Mouse (Mus musculus) small intestine, adult 2 months (tissue): ENCODE results near the gene Cdh13. TPM values are rescaled to one million over a fixed set of nuclear protein-coding genes. Genes with fewer than 3 reads are reported as not detected.

ENCODE experiments used
- H3K27ac ChIP-seq: fragments of 200-500 bp; 2 replicates; pipeline ENCODE4 v1.5.1; 2012; ENCODE audit warnings: low read depth, low read length, control low read depth, inconsistent platforms; ENCODE audit not compliant: insufficient read depth
- H3K27me3 ChIP-seq: fragments of 200-500 bp; 2 replicates; pipeline ENCODE4 v1.6.1; 2012; ENCODE audit warnings: mild to moderate bottlenecking, moderate library complexity, low read length, inconsistent platforms; ENCODE audit not compliant: control insufficient read depth, insufficient read depth
- H3K36me3 ChIP-seq: fragments of 200-500 bp; 2 replicates; pipeline ENCODE4 v1.6.1; 2012; ENCODE audit warnings: mild to moderate bottlenecking, low read length, control low read depth, inconsistent platforms; ENCODE audit not compliant: control insufficient read depth, insufficient read depth
- H3K4me1 ChIP-seq: fragments of 200-500 bp; 2 replicates; pipeline ENCODE4 v1.6.1; 2012; ENCODE audit warnings: low read length, inconsistent platforms, mixed read lengths; ENCODE audit not compliant: control insufficient read depth, insufficient read depth, insufficient read length
- H3K4me3 ChIP-seq: fragments of 200-500 bp; 2 replicates; pipeline ENCODE4 v1.5.1; 2012; ENCODE audit warnings: low read depth, mild to moderate bottlenecking, control low read depth, inconsistent platforms, low read length, moderate library complexity
- CTCF ChIP-seq: fragments of 200-500 bp; IDR thresholded peaks from 2 replicates; pipeline ENCODE4 v1.5.1; 2012; ENCODE audit warnings: low read depth, mild to moderate bottlenecking, control low read depth, inconsistent platforms, low read length, moderate library complexity, mixed read lengths; ENCODE audit not compliant: insufficient replicate concordance, insufficient read length; ENCODE audit errors: extremely low read depth
- POLR2A ChIP-seq: fragments of 200-500 bp; IDR thresholded peaks from 2 replicates; pipeline ENCODE4 v1.6.1; 2012; ENCODE audit warnings: low read depth, mild to moderate bottlenecking, control low read depth, inconsistent platforms, low read length, moderate library complexity
- WGBS: fragments of 180-500 bp; shearing (Covaris S2); methylation state at CpG from one replicate; pipeline ENCODE4 v1.1.7; 2018; 5-methylcytosine and 5-hydroxymethylcytosine counted together
- polyA plus RNA-seq: library from polyadenylated mRNA; depleted of rRNA; stranded (reverse); fragments of >200 nt; gene quantifications from 2 replicates; pipeline ENCODE4 v1.2.3, GENCODE M21; 2012

The Cdh13 gene
- polyA plus RNA-seq, 1 experiment, result 4.6 TPM

- Histone ChIP-seq H3K36me3 (no peaks in the 10 kb centered on the region), H3K27ac (no peak overlapping the region), H3K4me1 (no peaks in the 10 kb centered on the region), H3K27me3 (no peaks in the 10 kb centered on the region), H3K4me3 (no peak overlapping the region)
- 64% methylated on average over 3 of the region's 3 CpGs for WGBS
- TF ChIP-seq CTCF, result no peak
- no peak for TF ChIP-seq POLR2A
Observed at GRCm38 (mm10) chr8:119269576-119269975, 986.0 kb downstream of the Cdh13 start.

DNA sequence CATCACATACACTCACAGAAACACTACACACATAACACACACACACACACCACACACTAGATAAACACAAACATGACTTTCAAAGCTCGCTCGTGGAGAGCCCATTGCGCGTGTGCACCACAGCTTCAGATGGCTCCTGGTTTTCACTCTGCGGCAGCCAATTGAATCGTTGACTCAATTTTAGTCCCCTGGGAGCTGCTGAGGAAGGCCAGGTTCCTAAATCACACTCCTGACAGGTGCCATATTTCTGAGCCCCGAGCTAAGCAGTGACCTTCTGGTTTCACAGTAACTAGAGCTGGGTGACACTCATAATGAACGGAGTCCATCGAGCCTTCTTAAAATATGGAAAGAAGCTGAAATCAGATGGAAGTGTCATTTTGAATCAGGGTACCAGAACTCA is 986.8 kb downstream of the Cdh13 start:
- H3K4me1 ChIP-seq, result no peaks in the 10 kb centered on the region
- no peak overlapping the region for H3K27ac ChIP-seq
- 84% methylated on average over 9 of the region's 9 CpGs for WGBS
- no peak overlapping the region for H3K4me3 ChIP-seq
- H3K36me3 ChIP-seq, result no peaks in the 10 kb centered on the region
- no peaks in the 10 kb centered on the region for H3K27me3 ChIP-seq
- TF ChIP-seq POLR2A (no peak), CTCF (no peak)

DNA sequence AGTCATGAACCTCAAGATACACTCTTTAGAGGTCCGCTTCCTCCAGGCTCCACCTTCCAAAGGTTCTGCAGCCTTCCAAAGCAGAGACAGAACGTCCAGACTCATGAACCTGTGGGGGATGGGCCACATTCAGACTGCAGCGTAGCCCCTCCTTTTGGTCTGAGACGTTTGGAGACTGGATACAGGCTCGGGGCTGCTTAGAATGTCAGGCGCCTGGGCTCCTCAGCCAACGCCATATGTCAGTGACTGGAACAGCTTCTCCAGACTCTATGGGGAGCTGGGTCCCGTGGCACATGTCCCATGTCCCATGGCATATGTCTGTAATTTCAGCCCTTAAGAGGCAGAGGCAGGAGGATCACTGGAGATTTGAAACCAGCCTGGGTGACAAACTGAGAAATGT is 989.4 kb downstream of the Cdh13 start:
- WGBS, result 60% methylated on average over 8 of the region's 8 CpGs
- TF ChIP-seq CTCF (no peak), POLR2A (no peak)
- no peaks in the 10 kb centered on the region for H3K4me1 ChIP-seq
- no peaks in the 10 kb centered on the region for H3K27me3 ChIP-seq
- H3K36me3 ChIP-seq, result no peaks in the 10 kb centered on the region
- no peak overlapping the region for H3K4me3 ChIP-seq
- no peak overlapping the region for H3K27ac ChIP-seq

DNA sequence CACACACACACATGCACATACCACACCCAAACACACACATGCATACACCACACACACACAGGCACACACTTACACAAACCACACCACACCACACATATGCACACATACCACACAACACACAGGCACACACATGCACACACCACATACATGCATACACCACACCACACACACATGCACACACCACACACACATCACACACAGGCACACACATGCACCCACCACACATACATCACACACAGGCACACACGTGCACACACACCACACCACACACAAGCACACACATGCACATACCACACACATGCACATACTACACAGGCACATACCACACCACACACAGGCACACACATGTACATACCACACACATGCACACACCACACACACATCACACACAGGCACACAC is 991.9 kb downstream of the Cdh13 start:
- H3K4me1 ChIP-seq, result no peaks in the 10 kb centered on the region
- H3K4me3 ChIP-seq, result no peak overlapping the region
- WGBS, result 93% methylated on average over 1 of the region's 1 CpGs
- no peaks in the 10 kb centered on the region for H3K27me3 ChIP-seq
- no peak overlapping the region for H3K27ac ChIP-seq
- TF ChIP-seq CTCF (no peak), POLR2A (no peak)
- no peaks in the 10 kb centered on the region for H3K36me3 ChIP-seq

DNA sequence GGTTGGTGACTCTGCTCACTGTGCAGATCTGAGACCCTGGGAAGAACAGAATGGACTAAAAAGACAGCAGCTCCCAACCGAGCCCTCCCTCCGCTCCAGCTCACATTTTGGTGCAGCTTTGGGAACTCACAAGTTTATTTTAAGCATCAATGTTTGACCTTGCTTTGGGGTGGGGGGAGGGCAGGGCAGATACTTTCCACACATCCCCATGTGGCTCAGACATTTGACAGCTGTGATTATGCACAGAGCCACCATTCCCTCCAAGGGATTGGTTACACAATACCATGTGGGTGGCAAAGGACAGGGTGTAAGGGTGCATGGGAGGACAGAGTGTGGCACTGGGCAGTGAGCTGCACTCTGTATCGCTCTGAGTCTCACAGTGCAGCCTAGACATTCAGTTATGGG is 993.5 kb downstream of the Cdh13 start:
- Histone ChIP-seq H3K27me3 (no peaks in the 10 kb centered on the region), H3K27ac (no peak overlapping the region), H3K36me3 (no peaks in the 10 kb centered on the region), H3K4me1 (no peaks in the 10 kb centered on the region), H3K4me3 (no peak overlapping the region)
- WGBS, result 65% methylated on average over 3 of the region's 3 CpGs
- TF ChIP-seq CTCF, result no peak
- TF ChIP-seq POLR2A, result no peak

DNA sequence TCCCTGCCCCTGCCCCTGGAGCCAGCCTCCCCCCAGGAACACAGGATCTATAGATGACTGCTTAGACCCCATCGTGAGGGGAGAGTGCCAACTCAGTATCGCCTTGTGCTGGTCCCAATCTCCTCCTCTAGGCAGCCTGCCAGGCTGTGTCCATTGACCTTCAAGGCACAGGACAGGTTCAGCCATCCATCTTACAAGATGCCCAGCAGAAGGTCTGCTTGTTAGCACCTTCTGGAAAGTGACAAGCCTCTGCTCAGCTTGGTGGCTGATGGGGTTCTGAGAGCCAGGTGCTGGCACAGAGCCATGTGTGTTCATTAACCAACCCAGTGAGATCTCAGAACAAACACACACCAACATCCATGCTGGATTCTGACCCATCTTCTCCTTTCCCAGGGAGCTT is 998.2 kb downstream of the Cdh13 start:
- no peaks in the 10 kb centered on the region for H3K4me1 ChIP-seq
- 72% methylated on average over 2 of the region's 2 CpGs for WGBS
- no peak overlapping the region for H3K27ac ChIP-seq
- no peaks in the 10 kb centered on the region for H3K27me3 ChIP-seq
- no peaks in the 10 kb centered on the region for H3K36me3 ChIP-seq
- TF ChIP-seq POLR2A (no peak), CTCF (no peak)
- H3K4me3 ChIP-seq, result no peak overlapping the region

DNA sequence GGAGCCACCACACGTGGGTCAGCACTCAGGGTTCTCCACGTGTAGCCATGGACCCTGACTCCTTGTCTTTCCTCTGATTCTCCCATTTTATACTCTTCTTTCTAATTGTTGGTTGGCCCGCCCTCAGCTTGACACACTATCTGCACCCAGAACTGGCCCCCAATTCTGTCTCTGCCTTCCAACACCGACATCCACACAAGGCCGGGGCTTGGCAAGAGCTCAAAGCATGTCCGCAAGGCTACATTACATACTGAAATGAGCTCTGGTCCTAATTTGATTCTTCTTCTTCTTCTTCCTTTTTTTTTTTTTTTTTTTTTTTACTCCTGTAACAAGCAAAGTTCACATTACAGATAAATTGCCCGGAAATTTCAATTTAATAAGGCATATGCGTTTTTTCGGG is 1001.0 kb downstream of the Cdh13 start:
- H3K4me3 ChIP-seq, result no peak overlapping the region
- 76% methylated on average over 9 of the region's 9 CpGs for WGBS
- H3K27me3 ChIP-seq, result no peaks in the 10 kb centered on the region
- H3K36me3 ChIP-seq, result no peaks in the 10 kb centered on the region
- TF ChIP-seq CTCF (no peak), POLR2A (no peak)
- no peak overlapping the region for H3K27ac ChIP-seq
- no peaks in the 10 kb centered on the region for H3K4me1 ChIP-seq

DNA sequence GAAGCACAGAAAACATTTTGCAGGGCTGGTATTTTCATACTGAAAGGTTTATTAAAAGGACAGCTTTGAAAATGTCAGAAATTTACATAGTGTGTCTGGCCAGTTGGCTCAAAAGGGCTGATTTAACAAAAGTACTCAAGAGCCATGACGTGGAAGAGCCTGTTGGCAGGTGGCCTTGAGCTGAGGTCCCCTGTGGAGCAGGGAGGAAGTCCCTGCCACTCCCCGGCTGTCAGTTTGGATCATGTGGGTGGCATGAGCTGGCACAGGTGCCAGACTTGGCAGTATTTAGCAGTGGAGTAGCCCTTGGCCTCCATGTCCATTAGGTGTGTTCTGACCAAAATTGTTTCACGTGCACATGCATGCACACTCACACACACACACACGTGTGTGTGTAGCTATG is 1001.4 kb downstream of the Cdh13 start:
- Histone ChIP-seq H3K27me3 (no peaks in the 10 kb centered on the region), H3K4me1 (no peaks in the 10 kb centered on the region), H3K4me3 (no peak overlapping the region), H3K27ac (no peak overlapping the region), H3K36me3 (no peaks in the 10 kb centered on the region)
- 67% methylated on average over 4 of the region's 4 CpGs for WGBS
- TF ChIP-seq CTCF (no peak), POLR2A (no peak)
